Mouse (Mus musculus) testis, adult 2 months (tissue): ENCODE results near the gene Thoc7.

Experiments used
- CTCF ChIP-seq: fragments of 200-500 bp; IDR thresholded peaks from 2 replicates; pipeline ENCODE4 v1.5.1; 2012; ENCODE audit warnings: low read depth, mild to moderate bottlenecking, inconsistent platforms, low read length, moderate library complexity; ENCODE audit not compliant: control insufficient read depth, insufficient read depth, insufficient replicate concordance
- POLR2A ChIP-seq: fragments of 200-500 bp; IDR thresholded peaks from 2 replicates; pipeline ENCODE4 v1.6.1; 2012; ENCODE audit warnings: low read depth, mild to moderate bottlenecking, inconsistent platforms, low read length, moderate library complexity; ENCODE audit not compliant: control insufficient read depth

- TF ChIP-seq CTCF, result no peak
- no peak for TF ChIP-seq POLR2A
Observed at GRCm38 (mm10) chr14:13934052-13934371, 27.6 kb downstream of the Thoc7 start.
